Mouse (Mus musculus) intestine, embryonic 14.5 days (tissue): ENCODE data around the gene Myo16. TPM values are rescaled to one million over a fixed set of nuclear protein-coding genes. Genes with fewer than 3 reads are reported as not detected.

ENCODE experiments used
- ATAC-seq: fragments of 200-750 bp; cut with Nextera tagmentation; replicated peaks from 2 replicates; pipeline ENCODE4 v1.8.0; 2017; ENCODE audit warnings: low read depth, moderate number of reproducible peaks, moderate TSS enrichment, moderate library complexity; ENCODE audit not compliant: low FRiP score, low TSS enrichment
- DNase-seq: peaks from one replicate; pipeline ENCODE4 v3.0.0-alpha.2; 2018; ENCODE audit warnings: low spot score
- H3K27ac ChIP-seq: fragments of 300-500 bp; sonication (generic); 2 replicates; pipeline ENCODE4 v1.5.1; 2014; ENCODE audit warnings: low read depth, mild to moderate bottlenecking, control low read depth
- H3K27me3 ChIP-seq: fragments of 300-500 bp; sonication (generic); replicated peaks from 2 replicates; pipeline ENCODE4 v1.6.1; 2014; ENCODE audit warnings: low read length, control low read depth; ENCODE audit not compliant: control insufficient read depth, insufficient read depth
- H3K36me3 ChIP-seq: fragments of 300-500 bp; sonication (generic); 2 replicates; pipeline ENCODE4 v1.6.1; 2014; ENCODE audit warnings: low read length, control low read depth; ENCODE audit not compliant: control insufficient read depth, insufficient read depth
- H3K4me1 ChIP-seq: fragments of 300-500 bp; sonication (generic); replicated peaks from 2 replicates; pipeline ENCODE4 v1.6.1; 2014; ENCODE audit warnings: low read length, control low read depth, mixed read lengths; ENCODE audit not compliant: control insufficient read depth, insufficient read depth
- H3K4me2 ChIP-seq: fragments of 300-500 bp; sonication (generic); 2 replicates; pipeline ENCODE4 v1.6.1; 2014; ENCODE audit warnings: low read length
- H3K4me3 ChIP-seq: fragments of 300-500 bp; sonication (generic); 2 replicates; pipeline ENCODE4 v1.5.1; 2014; ENCODE audit warnings: low read depth, low read length, control low read depth, mixed read lengths
- H3K9ac ChIP-seq: fragments of 300-500 bp; sonication (generic); 2 replicates; pipeline ENCODE4 v1.6.1; 2014; ENCODE audit warnings: mild to moderate bottlenecking, low read length
- H3K9me3 ChIP-seq: fragments of 300-500 bp; sonication (generic); 2 replicates; pipeline ENCODE4 v1.6.1; 2016; ENCODE audit warnings: low read length, control low read depth; ENCODE audit not compliant: control insufficient read depth
- WGBS: fragments of 180-500 bp; shearing (Covaris S2); extraction: QIAGEN DNeasy Blood & Tissue Kit; methylation state at CpG from one replicate; pipeline ENCODE4 v1.1.7; 2014; 5-methylcytosine and 5-hydroxymethylcytosine counted together
- polyA plus RNA-seq: library from polyadenylated mRNA; unstranded; fragments of >200 nt; fragmentation: Nextera tagmentation; extraction: Ambion mirVana; gene quantifications from 2 replicates; pipeline ENCODE4 v1.2.1, GENCODE M21; 2014

Myo16 gene
- polyA plus RNA-seq, 1 experiment from 2014 or later = 0.26 TPM

DNA sequence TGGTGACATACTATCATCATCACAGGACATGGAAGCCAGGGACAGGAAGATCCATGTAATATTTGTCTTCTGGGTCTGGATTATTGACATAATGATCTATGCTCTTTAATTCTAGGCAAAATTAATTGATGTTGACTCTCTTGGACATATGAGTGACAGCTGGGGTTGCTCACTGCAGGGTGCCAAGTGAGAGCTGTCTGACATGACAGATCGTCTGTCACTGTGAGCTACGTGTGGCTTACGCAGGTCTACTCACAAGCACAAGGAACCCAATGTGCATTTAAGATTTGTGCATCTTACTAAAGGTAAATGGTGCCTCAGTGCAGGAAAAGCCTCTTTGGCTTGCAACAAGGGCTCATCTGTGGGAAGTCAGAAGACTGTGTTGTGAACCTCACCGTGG, 149.3 kb downstream of the Myo16 start:
- 81% methylated on average over 4 of the region's 4 CpGs for WGBS
- no peak overlapping the region for H3K4me2 ChIP-seq

GRCm38 (mm10) chr8:10303992-10304391, 150.3 kb downstream of the Myo16 start:
- Histone ChIP-seq H3K4me3 (no peak overlapping the region), H3K27me3 (no peaks in the 10 kb centered on the region), H3K9me3 (no peaks in the 10 kb centered on the region), H3K4me2 (no peak overlapping the region), H3K9ac (no peak overlapping the region), H3K27ac (no peak overlapping the region), H3K36me3 (no peaks in the 10 kb centered on the region), H3K4me1 (0 out of 2 replicates have a peak, but pooled peaks cover 11% of the 10 kb centered on the region)
- WGBS = 73% methylated on average over 3 of the region's 3 CpGs
- DNase-seq = no peak
- no peak for ATAC-seq

More for the DNA sequence above, 149.3 kb downstream of the Myo16 start:
- 0 out of 2 replicates have a peak, but pooled peaks cover 11% of the 10 kb centered on the region for H3K4me1 ChIP-seq
- no peaks in the 10 kb centered on the region for H3K9me3 ChIP-seq
- no peak for DNase-seq
- H3K27me3 ChIP-seq = no peaks in the 10 kb centered on the region
- no peak overlapping the region for H3K27ac ChIP-seq
- no peak overlapping the region for H3K9ac ChIP-seq
- H3K36me3 ChIP-seq = no peaks in the 10 kb centered on the region
- no peak for ATAC-seq
- no peak overlapping the region for H3K4me3 ChIP-seq

DNA sequence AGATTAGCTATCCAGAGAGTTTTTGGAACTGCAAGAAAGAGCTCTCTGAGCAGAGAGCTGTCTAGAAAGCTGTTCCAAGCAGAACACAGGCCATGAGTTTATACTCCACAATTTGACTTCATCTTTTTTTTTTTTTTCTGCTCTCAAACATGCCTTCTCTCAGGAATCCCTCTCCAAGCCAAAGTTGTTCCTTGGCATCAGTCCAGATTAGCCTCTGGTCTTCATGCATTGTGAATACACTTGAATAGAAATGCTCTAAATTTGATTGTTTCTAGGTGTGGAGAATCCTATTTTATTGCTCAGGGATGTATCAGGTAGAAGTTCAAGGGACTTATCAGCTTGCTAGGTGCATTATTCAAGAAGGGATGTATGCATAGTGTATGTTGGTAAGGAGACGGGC, 151.0 kb downstream of the Myo16 start:
- no peak overlapping the region for H3K4me2 ChIP-seq
- DNase-seq (no peak), ATAC-seq (no peak)
- H3K36me3 ChIP-seq = no peaks in the 10 kb centered on the region
- H3K4me3 ChIP-seq = no peak overlapping the region
- no peaks in the 10 kb centered on the region for H3K9me3 ChIP-seq
- no peak overlapping the region for H3K27ac ChIP-seq
- 0 out of 2 replicates have a peak, but pooled peaks cover 11% of the 10 kb centered on the region for H3K4me1 ChIP-seq
- H3K27me3 ChIP-seq = no peaks in the 10 kb centered on the region
- WGBS = 66% methylated on average over 1 of the region's 1 CpGs
- no peak overlapping the region for H3K9ac ChIP-seq

GRCm38 (mm10) chr8:10307345-10307744, 153.6 kb downstream of the Myo16 start:
- Histone ChIP-seq H3K27ac (no peak overlapping the region), H3K9me3 (no peaks in the 10 kb centered on the region), H3K4me1 (0 out of 2 replicates have a peak, but pooled peaks cover 11% of the 10 kb centered on the region), H3K4me2 (no peak overlapping the region), H3K36me3 (no peaks in the 10 kb centered on the region), H3K4me3 (no peak overlapping the region), H3K9ac (no peak overlapping the region), H3K27me3 (no peaks in the 10 kb centered on the region)
- WGBS = 16% methylated on average over 6 of the region's 6 CpGs
- DNase-seq (no peak), ATAC-seq (no peak)

DNA sequence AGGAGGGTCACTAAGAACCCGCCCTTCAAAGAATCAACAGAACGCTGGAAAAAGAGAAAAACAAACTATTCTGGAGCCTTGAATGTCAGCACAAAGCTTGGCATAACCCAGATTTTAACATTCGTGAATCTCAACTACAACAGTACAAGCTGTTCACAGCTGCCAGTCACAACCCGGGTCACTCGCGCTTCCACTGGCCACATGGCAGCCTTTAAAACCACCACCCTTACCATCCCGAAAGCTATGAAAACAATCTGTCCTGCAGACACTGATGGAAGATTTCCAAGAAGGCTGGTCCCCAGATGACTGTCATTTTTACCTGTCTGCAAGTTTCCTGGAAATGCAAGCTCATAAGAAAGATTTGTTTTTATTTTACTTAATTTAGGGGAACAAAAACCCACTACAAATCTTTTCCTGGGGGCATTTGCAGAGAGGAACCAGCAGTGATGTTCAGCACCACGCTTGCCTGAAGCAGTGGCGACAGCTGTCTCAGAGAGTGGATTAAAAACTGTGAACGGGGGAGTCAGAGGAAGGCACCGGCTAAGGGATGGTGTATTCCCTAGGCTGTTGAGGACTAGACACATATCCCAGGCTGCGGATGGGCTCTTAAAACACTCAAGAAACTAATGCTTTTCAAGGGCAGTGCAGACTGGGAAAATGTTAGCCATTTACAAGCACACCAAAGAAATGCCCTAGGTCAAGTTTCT, 154.2 kb downstream of the Myo16 start:
- WGBS = 30% methylated on average over 12 of the region's 12 CpGs
- H3K27ac ChIP-seq = no peak overlapping the region
- H3K9me3 ChIP-seq = no peaks in the 10 kb centered on the region
- H3K9ac ChIP-seq = no peak overlapping the region
- no peak overlapping the region for H3K4me2 ChIP-seq
- H3K36me3 ChIP-seq = no peaks in the 10 kb centered on the region
- H3K4me3 ChIP-seq = no peak overlapping the region
- DNase-seq = no peak
- H3K4me1 ChIP-seq = 0 out of 2 replicates have a peak, but pooled peaks cover 11% of the 10 kb centered on the region
- ATAC-seq = no peak
- no peaks in the 10 kb centered on the region for H3K27me3 ChIP-seq

- no peaks in the 10 kb centered on the region for H3K36me3 ChIP-seq
- no peak overlapping the region for H3K4me3 ChIP-seq
- WGBS = 88% methylated on average over 2 of the region's 2 CpGs
- DNase-seq = no peak
- H3K4me1 ChIP-seq = 0 out of 2 replicates have a peak, but pooled peaks cover 4% of the 10 kb centered on the region
- H3K27me3 ChIP-seq = no peaks in the 10 kb centered on the region
- H3K9ac ChIP-seq = no peak overlapping the region
- H3K27ac ChIP-seq = no peak overlapping the region
- no peak overlapping the region for H3K4me2 ChIP-seq
- ATAC-seq = no peak
- H3K9me3 ChIP-seq = no peaks in the 10 kb centered on the region
Measured at GRCm38 (mm10) chr8:10310470-10310869, 156.8 kb downstream of the Myo16 start.

DNA sequence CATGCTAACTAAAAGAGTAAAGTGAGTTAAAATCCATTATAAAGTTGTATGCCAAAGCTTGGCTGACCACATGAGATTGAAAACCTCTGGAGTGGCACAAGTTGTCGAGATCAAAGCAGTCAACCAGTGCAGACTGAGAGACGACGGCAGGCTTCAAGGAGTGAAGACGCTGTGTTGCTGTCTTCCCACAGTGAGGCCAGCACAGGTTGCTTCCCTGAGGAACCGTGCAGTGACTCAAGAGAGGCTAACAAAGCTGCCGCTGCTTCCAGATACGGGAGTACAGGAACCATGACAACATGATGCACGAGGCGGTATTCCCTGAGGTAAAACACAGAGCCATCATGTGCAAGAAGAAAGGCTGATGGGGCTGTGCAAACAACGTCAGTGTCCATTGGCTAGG, 158.6 kb downstream of the Myo16 start:
- Histone ChIP-seq H3K36me3 (no peaks in the 10 kb centered on the region), H3K9ac (no peak overlapping the region), H3K4me1 (0 out of 2 replicates have a peak, but pooled peaks cover 4% of the 10 kb centered on the region), H3K27ac (no peak overlapping the region), H3K9me3 (no peaks in the 10 kb centered on the region), H3K27me3 (no peaks in the 10 kb centered on the region), H3K4me2 (no peak overlapping the region), H3K4me3 (no peak overlapping the region)
- WGBS = 75% methylated on average over 10 of the region's 10 CpGs
- no peak for DNase-seq
- no peak for ATAC-seq

GRCm38 (mm10) chr8:10316201-10316600, 162.5 kb downstream of the Myo16 start:
- no peak overlapping the region for H3K4me2 ChIP-seq
- no peaks in the 10 kb centered on the region for H3K27me3 ChIP-seq
- H3K9me3 ChIP-seq = no peaks in the 10 kb centered on the region
- no peak overlapping the region for H3K9ac ChIP-seq
- no peaks in the 10 kb centered on the region for H3K4me1 ChIP-seq
- no peak overlapping the region for H3K27ac ChIP-seq
- DNase-seq (no peak), ATAC-seq (no peak)
- H3K4me3 ChIP-seq = no peak overlapping the region
- WGBS = 71% methylated on average over 5 of the region's 5 CpGs
- H3K36me3 ChIP-seq = no peaks in the 10 kb centered on the region

DNA sequence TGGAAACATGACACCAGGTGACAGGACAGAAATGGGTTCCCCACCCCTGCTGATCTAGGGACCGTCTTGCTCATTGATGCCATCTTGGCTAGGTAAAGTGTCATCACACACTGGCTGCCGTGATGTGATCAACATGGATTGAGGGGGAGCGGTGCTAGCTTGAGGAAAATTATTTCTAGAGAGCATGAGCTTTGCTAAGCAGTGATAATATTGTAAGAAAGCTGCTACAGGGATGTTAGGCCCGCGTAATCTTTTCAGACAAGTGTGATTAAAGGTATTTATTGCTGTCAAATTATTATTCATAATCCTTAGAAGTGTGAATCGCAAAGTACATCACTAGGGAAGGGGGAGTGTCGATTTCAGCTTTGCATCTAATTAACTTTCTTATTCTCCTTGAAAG, 164.4 kb downstream of the Myo16 start:
- H3K9ac ChIP-seq = no peak overlapping the region
- no peak overlapping the region for H3K4me3 ChIP-seq
- no peak for DNase-seq
- no peaks in the 10 kb centered on the region for H3K27me3 ChIP-seq
- H3K27ac ChIP-seq = no peak overlapping the region
- 82% methylated on average over 7 of the region's 7 CpGs for WGBS
- H3K4me1 ChIP-seq = no peaks in the 10 kb centered on the region
- no peak for ATAC-seq
- H3K9me3 ChIP-seq = no peaks in the 10 kb centered on the region
- H3K4me2 ChIP-seq = no peak overlapping the region
- no peaks in the 10 kb centered on the region for H3K36me3 ChIP-seq
